Mouse (Mus musculus) layer of hippocampus, adult 11-12 months (tissue): ENCODE measurements at regions not wholly inside any gene's neighbourhood (a gene's known extent, or its start where the extent isn't known, plus 50 kb on each side); places are given as distances from the start of the nearest gene placed in this dataset.
A peak's percentile ranks its signal among the peaks of the same experiment; 100 is the strongest.

Experiments used
- DNase-seq: peaks from one replicate; pipeline ENCODE4 v3.0.0; 2022; ENCODE audit warnings: low spot score

DNA sequence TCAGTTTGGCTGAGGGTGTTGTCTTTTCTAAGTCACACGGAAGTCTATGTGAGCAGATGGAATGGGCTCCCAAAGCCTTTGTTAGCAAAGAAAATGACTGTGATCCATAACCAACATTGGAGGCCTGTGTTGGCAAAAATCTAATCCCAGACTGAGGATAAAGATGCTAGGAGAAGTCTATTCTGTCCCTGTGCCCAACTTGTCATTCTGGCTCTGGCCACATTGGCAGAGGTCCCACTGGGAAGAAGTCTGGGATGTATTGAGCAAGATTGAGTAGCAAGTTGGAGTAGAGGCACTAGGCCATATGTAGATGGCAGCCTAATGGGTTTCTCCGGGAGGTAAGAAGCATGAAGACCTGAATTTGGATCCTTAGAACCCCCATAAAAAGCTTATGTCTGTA lies 54.1 kb downstream of the Nog start:
- no peak for DNase-seq

DNA sequence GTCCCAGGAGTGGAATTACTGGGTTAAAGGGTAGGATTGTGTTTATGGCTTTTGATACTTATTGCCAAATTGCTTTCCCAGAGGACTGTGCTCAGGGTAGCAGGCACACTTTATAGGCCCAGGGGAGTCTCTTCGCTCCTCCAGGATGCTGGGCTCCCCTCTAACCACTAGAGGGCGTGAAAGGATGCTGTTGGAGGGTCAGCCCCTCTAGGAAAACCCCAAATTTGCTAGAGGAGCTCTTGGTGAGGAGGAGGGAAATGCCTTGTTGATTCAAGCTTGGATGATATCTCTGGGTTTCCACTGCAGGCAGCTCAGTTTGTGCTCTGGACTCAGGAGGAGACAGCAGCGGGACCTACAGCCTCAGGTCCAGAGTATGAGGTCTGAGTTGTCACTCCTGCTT lies 58.8 kb downstream of the Nog start:
- DNase-seq: peak; percentile 33

DNA sequence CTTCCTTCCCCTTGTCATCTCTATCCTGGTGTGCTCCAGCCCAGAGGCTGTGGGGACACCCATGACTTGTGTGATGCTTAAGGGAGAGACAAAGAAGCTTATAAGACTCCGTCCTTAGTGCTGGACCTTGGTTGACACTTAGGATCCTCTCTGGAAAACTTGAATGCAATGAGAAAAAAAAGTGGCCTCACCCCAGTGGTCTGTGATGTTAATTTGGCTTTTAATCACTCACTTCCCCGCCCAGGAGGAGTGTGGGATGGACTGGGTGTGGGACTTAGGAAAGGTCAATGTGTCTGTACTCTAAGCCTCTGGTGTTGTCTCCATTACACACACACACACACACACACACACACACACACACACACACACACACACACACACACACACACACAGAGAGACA lies 60.0 kb downstream of the Nog start:
- DNase-seq: no peak

DNA sequence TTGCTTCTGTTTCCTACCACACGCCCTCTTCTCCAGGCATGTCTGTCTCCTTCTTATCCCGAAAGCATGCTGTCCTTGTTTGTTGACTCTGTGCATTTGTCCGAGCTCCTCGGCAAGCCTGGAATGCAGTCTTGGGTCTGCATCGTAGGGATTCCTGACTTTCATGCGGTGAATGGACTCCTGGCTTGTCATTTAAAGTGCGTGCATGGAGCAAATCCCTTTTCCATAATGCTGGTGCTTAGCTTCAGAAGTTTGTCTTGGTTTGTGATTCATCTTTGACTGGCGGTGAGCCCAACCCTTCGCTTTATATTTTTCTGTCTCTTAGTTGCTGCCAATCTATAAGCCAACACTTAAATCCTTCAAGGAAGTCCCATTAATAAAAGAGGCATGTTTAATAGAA lies 62.2 kb downstream of the Nog start:
- no peak for DNase-seq

DNA sequence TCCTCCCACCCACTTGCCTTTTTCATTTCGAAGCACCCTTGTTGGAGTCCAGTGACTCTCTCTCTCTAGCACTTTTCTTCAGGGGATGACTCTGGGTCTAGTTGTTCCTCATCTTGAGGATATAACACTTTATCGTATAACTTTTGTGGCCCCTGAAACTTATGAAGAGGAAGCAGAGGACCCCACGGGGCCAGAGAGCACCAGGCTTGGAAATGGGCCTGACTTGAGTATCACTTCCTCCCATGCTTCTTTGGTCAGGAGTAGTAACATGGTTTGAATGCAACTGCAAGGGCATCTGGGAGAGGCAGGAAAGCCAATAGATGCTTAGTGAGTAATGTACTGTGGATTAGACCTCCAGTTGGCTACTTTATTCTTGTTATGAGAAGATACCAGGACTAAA lies 65.2 kb downstream of the Nog start:
- no peak for DNase-seq

DNA sequence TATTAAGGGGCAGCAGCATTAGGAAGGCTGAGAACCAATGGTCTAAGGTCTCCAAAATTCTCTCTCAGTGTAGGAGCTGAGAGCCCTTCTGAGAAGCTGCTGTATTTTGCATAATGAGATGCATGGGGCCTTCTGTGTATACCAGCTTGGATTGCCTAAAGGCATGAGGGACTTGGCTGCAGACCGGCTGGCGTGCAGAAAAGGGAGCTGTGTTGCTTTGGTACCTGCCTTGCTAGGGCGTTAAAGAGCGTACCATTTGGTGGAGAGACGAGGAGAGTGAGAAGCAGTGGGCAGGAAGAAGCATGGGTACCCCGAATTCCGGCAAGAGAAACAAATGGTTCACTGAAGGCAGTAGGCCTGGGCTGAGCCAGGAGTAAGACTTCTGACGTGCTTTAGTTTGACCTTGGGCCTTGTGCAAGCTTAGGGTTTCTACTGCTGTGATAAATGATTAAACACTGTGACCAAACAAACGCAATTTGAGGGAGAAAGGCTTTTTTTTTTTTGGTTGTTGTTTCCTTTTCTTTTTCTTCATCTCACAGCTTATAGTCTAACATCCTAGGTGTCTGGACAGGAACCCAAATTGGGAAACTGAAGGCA lies 69.2 kb downstream of the Nog start:
- DNase-seq: no peak

DNA sequence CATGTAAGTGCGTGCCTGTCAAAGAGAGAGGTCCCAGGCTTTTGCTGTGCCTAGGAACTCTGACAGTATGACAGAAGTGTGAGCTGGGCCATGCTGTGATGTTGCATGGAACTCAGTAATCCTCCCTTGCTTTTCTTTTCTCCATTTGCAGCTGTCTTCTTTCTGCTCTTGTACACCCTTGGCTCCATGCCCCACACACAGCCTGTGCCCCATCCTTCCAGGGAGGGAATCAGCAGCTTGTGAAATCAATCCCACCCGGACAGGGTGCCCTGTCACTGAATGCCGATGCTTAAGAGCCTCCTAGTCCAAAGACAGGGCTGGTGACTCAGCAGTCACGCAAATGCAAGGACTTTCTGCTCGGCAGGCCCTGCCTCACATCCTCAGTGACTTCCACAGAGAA lies 72.4 kb downstream of the Nog start:
- no peak for DNase-seq

DNA sequence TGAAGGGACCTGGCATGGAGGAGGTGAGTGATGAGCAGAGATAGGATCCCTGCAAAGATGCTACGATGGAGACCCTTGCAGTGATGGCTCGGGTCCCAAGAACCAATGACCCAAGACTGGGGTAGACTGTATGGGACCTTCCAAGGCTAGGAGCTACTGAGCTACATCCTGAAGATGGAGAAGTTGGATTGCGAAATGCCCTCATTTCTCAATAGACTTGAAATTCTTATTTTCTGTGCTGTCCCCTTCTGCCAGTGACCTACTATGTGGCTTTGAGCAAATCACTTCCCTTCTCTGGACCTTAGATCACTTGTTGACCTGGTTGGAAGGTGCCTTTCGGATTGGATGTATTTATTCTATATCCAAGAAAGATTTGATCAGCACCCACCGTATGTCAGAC lies 88.9 kb downstream of the Nog start:
- DNase-seq: no peak

DNA sequence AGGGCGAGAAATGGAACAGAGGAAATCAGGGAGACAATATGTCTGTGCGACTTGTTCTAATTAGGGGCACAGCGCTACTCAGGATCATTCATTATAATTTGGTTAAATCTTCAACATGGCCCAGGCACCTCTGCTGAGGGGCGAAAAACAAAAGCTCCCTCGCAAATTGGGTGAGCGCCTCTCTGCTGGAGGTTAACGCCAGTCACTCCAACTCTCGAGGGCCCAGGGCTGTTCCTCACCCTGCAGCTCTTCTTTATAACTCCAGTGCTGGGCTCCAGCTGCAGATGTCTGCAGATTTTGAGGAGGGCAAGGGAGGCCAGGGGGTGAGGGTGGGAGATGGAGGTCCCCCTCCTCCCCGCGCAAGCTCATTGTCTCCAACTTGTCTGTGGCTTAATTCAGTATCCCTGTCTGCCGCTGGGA lies 92.6 kb downstream of the Nog start:
- no peak for DNase-seq

DNA sequence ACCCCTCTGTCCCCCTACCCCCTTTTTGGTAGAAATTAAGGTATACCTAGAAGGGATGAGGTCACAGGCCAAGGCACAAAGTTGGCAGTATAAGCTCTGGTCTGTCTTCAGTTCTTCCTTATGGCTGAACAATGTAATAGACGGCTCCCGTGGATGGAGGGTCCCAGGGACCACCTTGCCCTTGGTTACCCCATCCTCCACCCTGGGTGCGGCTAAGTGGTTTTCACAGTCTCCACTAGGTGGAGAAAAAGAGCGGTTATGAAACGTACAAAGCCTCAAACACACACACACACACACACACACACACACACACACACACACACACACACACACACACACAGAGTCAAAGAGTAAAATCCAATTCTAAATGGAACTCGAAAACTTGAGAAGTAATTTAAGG lies 93.1 kb downstream of the Nog start:
- DNase-seq: no peak

DNA sequence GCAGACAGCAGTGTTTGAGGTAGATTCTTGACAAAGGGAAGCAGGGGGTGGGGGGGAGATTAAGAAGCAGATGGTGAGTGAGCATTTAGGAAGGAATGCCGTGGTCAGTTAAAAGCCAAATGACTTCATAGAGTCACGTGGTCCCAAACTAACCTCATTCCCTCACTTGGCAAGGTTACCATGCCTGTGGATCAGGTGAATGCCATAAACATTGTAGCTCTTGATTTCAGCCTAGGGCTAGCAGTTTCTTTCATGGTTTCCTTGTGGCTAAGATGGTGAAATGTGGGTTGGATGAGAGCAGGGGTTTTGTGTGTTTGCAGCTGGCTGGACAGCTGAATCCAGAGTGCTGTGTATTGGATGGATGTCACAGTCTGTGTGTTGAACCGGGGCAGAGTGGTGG lies 95.3 kb downstream of the Nog start:
- DNase-seq: no peak

DNA sequence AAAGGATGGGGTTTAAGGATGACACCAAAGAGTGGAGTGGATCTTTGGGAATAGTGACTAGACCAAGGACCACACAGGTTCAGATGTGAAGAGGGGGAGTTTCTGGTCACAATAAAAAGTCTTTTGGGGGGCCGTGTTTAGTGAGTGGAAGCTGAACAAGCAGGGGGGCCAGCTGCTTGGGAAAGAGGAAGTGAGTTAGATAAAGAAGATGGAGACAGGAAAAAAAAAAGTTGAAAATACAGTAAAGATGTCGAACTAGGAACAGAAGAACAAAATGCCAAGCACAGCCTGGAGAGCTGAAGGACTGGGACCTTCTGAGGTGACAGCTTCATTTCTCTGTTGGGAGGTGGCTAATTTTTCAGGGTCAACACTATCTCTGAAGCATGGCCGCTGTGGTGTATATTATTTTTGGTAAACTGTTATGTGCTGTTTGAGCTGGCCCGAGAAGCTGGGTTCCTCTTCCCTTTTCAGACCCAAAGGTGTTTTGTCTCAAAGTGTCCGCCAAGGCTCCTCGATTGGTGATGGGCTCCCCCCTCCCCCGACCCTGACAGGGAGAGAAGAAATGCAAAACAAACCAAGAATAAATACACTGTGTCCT lies 97.1 kb downstream of the Nog start:
- no peak for DNase-seq

DNA sequence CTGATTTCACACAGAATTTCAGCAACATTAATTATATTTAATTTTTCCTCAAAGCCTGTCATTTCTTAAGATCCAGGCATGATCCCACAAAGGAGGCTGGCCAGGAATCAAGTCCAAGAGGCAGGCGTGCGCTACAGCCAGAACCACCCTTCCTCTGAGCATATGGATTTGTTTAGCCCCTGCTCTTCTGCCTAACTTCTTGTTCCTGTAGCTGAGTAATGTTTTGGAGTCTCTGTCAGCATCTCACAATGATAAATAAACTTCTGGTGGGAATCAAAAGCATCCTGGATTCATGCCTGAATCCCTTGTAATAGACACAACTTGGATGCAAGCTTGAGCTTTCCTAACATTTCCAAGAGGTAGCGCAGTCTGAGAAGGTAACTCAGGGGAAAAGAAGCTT lies 101.7 kb downstream of the Nog start:
- no peak for DNase-seq

DNA sequence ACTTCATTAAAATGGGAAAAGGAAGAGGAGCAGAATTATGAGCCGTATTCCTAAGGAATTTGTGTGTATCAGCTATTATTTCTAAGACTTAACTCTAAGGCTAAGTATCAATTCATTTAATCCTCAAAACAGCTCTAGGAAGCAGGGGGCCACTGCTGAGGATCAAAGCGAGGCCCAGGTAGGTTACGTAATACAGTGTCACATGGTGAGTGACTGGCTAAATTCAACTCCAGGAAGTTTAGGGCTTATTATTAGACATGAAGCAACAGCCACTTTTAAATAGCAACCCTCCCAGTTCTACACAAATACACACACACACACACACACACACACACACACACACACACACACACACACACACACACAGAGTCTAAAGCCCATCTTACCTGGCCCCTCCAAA lies 109.3 kb downstream of the Nog start:
- DNase-seq: no peak

DNA sequence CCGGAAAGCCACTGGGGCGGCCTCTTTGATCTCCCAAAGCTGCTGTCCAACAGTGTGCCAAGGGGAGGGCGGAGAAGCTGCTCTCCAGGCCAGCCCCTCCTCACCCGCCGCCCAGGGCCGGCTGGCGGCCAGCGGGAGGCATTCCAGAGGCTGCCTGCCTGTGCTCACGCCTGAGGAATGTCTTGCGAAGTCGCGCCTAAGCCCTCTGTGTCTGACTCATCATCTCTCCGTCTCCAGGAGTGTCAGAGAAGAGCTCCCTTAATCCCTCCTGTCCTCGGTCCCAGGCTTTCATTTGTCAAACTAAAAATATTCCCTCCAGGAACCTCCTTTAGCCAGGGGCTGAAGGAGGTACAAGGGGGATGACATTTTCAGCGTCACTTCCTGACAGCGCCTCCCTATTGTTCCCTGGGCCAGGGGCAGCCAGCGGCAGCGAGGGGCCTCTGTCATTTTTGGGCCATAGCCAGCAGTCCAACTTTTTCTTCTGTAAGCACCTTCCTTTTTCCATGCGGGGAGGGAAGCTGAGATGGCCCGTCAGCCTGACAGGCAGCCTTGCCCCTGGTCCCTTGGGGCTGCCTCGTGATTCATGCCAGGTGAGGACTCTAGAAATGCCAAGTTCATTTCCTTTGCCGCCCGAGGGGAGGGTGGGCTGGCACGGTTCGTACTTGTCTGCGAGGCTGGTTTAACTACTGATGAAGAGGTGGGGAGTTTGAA lies 113.4 kb downstream of the Gm525 start:
- DNase-seq: peak; percentile 9

DNA sequence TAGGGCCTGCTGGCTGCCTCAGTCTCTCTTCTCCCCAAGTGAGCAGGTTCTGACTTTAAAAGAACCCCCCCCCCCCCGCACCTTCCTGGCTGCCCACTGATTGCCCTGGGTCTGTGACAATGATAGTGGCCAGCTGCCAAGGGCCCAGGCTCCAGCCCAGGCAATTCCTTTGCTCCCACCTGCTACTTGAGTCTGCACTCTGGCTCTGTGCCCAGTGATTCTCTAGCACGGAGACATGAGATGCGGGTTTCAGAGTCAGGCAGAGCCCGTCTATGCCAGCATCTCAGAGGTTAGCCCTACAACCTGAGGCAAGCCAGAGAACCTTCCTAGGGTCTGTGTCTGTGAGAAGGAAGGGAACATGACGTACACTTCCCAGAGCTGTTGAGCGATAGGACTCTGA lies 112.2 kb downstream of the Gm525 start:
- DNase-seq: no peak

DNA sequence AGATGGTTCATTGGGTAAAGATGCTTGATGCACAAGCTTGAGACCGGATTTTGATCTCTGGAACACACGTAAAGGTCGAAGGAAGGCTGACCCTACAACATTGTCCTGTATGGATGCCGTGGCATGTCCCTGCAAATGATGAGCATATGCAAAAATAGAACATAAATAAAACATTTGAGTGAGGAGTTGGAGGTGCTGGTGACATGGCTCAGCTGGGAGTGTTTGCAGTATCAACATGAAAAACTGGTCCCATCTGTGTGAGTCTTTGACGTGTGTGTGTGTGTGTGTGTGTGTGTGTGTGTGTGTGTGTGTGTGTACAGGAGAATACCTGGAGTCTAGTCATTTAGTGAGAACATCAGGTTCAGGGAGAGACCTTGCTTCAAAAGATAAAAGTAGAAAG lies 107.8 kb downstream of the Gm525 start:
- DNase-seq: no peak

DNA sequence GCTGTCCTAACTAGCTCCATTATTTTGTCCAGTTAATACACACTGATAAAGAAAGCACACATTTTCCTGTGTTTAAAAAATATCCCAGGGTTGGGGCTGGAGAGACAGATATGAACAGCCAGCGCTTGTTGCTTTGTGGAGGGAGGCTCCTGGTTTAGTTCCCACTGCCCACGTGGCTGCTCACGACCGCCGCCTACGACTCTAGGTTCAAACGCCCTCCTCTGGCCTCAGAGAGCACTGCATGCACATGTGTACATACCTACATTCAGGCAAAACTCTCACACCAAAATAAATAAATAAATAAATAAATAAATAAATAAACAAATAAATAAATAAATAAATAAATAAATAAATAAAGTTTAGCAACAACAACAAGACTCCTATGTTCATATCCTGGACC lies 104.8 kb downstream of the Gm525 start:
- no peak for DNase-seq

DNA sequence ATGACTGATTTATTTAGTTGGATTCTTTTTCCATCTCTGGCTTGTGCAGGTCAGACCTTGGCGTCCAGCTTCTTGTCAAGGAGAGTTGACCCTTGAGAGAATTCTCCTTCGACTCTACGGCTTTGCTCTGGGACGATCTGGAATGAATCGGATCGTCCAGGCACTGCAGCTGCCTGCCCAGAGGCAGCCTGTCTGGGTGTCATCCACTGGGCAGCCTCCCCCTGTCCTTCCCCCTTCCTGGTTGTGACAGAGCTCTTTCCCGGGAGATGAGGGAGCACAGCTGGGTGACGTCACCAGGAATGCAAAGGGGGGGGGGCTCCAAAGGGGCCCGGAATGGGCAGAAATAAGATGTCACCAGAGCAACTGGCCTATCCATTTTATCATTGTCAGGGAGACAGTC lies 101.9 kb downstream of the Gm525 start:
- DNase-seq: no peak

DNA sequence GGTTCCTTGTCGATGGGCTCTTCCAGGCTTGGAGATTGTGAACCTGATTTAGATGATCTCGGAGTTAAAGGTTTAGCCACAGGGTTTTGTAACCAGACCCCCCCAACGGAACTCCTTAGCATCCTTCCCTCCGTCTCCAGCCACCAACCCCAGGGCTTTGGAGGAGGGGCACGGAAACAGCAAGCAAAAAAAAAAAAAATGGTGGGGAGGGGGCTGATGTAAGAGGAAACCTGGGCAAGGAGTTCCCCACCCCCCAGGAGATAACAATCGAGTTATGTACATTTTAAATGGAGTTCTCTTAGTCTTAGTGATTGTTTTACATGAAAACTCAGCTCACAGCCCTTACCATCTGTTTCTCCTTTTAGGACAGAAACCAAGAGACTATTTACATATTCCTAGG lies 101.3 kb downstream of the Gm525 start:
- no peak for DNase-seq

DNA sequence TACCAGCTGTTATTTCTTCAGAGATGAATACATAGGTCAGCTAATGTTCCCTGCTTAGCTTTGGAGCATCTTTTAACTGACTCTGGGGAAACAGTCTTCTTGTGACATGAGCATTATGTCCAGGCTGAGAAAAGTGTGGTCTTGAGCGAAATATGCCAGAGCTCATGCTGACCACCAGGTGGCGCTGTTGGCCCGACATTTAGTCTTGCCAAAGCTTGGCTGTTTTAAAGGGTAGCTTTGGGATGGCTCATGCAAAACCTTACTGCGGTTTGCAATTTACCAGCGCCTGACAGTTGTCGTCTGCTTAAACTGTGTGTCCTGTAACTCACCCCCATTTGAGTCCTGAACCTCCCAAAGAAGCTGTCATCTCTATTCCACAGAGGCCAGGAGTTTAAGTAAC lies 91.6 kb downstream of the Gm525 start:
- DNase-seq: peak; percentile 48

DNA sequence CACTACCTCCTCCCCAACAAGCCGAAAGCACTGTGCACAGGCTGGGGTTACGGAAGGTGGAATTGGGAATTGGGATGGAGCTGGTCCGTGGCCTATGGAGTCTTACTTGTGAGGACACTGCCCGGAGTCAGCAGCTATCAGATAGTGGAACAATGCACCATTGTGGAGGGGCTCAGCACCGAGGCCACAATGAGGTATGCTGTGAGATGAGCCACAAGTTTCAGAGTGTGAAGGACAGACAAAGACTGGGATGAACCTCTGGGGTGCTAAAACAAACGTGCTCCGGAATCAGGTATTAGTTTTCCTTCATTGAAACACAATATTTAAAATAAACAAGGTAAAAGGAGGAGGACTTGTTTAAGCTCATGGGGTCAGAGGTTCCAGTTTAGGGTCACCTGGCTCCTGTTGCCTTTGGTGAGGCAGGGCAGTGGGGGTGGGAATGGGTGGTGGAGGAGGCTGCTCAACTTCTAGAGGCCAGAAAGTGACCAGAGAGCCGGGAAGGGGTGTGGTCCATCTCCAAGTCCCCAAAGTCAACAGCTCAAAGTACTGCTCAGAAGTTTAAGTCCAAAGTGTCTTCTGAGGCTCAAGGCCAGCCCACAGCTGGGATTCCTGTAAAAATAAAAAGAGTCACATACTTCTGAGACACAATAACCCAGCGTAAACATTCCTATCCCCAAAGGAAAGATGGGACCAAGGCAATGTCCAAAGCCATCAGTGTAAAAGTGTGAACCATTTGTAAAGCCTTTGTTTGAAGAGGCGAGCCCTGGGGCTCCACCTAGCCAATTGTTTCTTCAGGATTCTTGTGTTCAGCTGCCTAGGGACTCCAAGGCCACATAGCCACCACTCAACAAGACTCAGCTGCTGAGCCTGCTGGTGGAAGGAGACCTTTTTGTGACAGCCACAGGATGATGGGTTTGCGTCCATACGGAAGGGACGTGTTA lies 80.1 kb downstream of the Gm525 start:
- DNase-seq: no peak

DNA sequence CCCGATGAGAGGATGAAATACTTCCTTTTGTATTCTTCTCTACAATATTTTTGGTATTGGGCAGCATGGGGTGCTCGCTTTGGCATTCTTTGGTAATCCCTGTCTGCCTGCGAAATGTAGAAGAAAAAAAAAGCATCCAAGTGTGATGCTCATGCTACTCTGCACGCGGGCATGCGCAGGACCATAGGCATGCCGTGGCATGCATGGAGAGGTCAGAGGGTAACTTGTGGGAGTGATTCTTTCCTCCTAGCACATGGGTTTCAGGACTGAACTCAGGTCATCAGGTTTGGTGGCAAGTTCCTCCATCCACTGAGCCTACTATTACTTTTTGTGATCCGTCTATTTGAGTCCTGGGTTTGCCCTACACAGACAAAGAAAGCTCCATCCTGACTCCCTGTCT lies 74.3 kb downstream of the Gm525 start:
- no peak for DNase-seq
